Mouse (Mus musculus): Measurements from ENCODE around the gene Ifitm1.
"Not testable (repeated sequence)": the region's sequence is repeated elsewhere in the genome, so short reads cannot be mapped to it uniquely, and the experiment has no call there.

Gene Ifitm1

GRCm38 (mm10) chr7:141016707-141017697 lies 50.0 kb downstream of the Ifitm1 start:
- no peak for DNase-seq (ENCODE audit: low spot score in 2 of 2)

- not testable (repeated sequence) for DNase-seq (ENCODE audit: low spot score in 2 of 2)
Observed at GRCm38 (mm10) chr7:141017824-141018223, 50.8 kb downstream of the Ifitm1 start, which contains the start of gene Ifitm6. Gene Ifitm6 (minus strand): TSS chr7:141017924.

GRCm38 (mm10) chr7:141019028-141019427 lies 52.0 kb downstream of the Ifitm1 start:
- DNase-seq (ENCODE audit: low spot score in 2 of 2): no peak
